Mouse (Mus musculus) spleen, postnatal 14 days (tissue): Measurements from ENCODE around the gene Atp6v0a1.
"Not testable (repeated sequence)": the region's sequence is repeated elsewhere in the genome, so short reads cannot be mapped to it uniquely, and the experiment has no call there.

Experiments
- DNase-seq, 2 experiments: peaks; one replicate each; pipeline ENCODE4 v3.0.0; 2021 to 2022; ENCODE audit warnings: low spot score in 2 of 2

The Atp6v0a1 gene

DNA sequence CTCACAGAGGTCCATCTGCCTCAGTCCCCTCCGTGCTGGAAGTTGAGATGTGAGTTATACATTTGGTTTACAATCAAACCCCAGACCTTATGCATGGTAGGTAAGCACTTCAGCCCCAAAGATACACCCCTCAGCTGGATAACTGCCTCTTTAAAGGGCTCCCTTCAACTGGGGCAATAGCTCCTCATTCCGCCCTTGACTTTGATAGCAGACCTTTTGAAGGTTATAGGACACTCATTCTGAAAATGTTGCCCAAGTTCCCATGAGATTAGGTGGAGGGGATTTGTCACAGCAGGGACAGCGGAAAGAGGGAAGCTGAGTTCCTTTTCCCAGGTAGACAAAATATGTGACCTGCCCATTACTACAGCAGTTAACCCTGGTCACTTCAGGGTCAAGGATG is 28.0 kb upstream of the Atp6v0a1 start:
- DNase-seq: no peak

DNA sequence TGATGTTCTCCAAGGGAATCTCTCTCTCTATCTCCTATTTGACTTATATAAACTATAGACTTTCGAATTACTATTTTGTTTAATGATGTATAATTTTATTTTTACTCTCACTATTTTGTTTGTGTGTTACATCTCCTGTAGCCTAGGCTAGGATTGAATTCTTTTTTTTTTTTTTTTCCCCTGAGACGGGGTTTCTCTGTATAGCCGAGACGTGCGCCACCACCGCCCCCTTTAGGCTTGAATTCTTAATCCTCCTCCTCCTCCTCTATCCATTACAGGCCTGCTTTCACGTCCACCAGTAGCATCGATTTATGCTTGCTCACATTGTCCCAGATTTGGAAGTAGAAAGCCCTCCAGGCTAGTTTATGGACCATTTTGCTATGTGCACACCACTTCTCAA is 27.2 kb upstream of the Atp6v0a1 start:
- DNase-seq: no peak

DNA sequence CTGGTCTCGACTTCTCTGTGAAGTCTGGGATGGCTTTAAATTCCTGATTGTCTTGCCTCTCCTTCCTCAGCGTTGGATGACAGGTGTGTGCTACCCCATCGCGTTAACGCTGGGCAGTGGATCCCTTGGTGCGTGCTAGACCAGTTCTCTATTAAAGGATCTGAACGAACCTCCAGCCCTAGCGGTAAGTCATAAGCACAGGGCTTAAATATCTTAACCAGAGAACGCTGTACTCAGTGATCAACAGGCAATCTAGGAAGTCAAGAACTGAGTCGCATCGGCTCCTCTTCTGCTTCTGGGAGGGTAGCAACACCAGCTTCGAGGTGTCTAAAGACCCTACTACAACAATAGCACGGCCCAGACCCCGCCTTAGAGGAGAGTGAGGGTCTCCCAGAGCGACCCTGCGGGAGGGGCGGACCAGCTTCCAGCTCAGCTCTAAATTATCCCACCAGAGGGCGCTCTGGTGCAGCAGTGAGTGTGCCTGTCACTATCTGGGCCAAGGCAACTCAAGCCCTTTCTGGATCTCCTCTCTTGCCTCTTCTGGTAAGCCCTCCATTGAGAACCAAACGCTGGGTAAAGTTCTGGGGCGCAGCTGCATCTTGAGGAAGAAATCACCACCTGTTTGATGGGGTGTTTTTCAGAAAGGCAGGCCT is 26.0 kb upstream of the Atp6v0a1 start:
- peak; percentile 53 to 79 for DNase-seq

DNA sequence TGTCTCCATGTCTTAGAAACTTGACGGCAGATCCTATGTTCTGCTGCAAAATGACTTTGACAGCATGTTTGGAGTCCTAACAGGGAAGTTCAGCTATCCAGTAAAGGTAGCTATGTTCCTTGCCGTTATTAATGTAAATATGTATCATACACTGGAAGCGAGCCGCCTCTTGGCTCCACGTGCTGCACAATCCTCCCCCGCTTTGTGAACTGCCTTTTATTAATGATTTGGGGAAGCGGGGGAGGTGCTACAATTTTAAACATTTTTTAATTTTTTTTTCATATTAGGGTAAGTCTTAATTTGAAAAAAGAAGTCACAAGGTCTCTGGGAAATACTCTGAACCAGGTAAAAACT is 25.5 kb upstream of the Atp6v0a1 start:
- DNase-seq: no peak

DNA sequence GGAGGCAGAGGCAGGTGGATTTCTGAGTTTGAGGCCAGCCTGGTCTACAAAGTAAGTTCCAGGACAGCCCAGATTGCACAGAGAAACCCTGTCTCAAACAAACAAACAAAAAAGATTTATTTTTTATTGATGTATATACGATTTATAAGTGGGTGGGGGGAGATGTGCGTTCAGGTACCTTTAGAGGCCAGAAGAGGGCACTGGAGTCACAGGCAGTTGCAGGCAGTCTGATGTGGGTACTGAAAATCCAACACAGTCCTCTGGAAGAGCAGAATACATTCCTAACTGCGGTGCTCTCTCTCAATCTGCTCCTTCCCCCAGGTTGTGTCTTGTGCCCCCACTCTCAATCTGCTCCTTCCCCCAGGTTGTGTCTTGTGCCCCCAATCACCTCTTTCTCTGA is 23.6 kb upstream of the Atp6v0a1 start:
- DNase-seq: no peak

DNA sequence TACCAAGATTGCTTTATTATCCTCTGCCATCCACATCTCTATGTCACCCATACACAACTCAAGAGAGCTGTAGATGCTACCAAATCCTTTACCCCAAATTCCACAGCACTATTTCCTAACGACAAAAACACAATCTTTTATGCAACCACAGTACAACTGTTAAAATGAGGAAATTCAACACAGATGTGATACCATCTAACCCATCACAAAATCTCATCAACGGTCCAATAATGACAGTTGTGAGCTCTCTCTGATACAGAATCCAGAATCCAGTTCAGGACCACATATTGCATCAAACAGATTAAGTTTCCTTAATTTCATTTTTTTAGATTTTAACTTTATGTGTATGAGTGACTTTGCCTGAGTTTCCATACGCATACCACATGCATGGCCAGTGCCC is 20.6 kb upstream of the Atp6v0a1 start:
- DNase-seq: no peak

DNA sequence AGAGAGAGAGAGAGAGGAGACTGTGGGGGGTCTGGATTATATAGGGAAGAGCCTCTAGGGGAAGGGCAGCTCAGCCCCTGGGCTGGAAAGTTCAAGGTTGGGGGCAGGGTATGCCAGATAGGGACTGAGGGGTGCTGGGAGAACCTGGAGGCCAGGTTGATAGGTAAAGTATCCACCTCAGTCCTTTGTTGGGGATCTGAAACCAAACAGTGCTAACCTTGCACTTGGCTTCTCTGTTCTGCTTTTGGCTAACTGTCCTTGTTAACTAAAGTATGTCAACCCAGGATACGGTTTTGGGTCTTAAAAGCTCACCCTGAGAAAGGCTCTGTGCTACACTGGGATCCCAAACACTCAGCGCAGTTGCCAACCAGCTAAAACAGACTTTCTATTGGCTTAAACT is 19.6 kb upstream of the Atp6v0a1 start:
- no peak for DNase-seq

DNA sequence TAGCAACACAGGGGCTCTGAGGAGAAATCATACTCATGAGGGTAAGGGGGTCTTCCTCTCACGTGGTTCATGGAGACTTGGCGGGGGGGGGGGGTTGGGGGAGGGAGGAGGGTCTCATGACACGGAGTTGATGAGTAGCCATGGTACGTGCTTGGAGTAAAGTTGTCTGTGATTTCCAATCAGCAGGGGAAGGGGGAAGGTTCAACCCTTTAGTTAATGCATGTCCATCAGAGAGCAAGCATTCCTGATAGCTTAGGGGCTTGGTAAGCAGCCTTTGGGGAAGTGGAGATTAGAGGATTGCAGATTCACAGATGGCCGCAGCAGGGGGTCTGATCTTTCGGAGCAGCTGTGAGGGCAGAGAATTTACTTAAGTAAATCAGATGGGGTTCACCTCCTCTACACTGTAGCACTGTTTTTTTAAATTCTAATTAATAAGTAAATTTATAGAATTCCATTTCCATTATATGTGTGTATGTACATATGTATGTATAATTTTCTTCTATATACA is 18.2 kb upstream of the Atp6v0a1 start:
- DNase-seq: no peak

DNA sequence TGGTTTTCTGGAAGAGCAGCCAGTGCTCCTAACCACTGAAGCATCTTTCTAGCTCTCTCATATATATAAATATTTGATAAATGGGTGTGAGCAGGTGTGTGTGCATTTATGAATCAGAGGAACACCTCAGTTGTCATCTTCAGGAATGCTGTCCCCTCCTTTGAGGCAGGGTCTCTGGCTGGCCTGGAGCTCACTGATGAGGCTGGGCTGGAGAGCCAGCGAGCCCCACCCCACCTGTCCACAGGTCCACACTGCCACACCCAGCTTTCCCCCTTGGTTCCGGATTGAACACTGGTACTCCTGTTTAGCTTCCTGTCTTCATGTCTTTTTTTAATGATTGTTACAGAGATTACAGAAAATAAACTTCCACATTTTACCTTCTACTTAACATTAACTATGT is 15.8 kb upstream of the Atp6v0a1 start:
- DNase-seq: no peak

DNA sequence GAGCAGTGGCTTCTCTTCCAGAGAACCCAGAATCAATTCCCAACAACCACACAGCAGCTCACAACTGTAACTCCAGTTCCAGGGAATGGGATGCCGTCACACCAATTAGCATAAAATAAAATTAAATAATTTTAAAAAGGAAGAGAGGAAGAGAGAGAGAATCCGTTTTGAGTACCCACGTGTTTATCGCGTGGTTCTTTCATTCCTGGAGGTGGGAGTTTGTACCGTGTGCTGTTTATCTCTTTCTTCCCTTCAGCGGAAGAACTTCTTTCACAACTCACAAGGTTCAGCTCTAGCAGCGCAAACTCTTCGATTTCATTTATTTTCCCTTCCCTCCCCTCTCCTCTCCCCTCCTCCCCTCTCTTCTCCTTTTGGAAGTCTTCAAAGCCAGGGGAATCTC is 15.0 kb upstream of the Atp6v0a1 start:
- no peak for DNase-seq

DNA sequence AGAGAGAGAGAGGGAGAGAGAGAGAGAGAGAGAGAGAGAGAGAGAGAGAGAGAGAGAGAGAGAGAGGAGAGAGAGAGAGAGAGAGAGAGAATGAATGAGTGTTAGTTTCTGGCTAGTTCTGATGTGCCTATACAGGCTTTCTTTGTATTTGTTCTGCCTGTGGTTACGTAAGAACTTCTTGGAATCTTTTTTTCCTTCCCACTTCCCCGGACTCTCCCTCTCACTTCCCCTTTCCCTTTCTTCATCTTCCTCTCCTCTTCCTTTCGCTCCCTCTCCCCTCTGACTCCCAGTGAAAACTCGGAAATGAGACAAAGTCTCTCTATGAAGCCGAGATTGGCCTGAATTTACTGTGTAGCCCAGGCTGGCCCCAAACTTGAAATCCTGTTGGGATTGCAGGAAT is 14.6 kb upstream of the Atp6v0a1 start:
- no peak for DNase-seq

DNA sequence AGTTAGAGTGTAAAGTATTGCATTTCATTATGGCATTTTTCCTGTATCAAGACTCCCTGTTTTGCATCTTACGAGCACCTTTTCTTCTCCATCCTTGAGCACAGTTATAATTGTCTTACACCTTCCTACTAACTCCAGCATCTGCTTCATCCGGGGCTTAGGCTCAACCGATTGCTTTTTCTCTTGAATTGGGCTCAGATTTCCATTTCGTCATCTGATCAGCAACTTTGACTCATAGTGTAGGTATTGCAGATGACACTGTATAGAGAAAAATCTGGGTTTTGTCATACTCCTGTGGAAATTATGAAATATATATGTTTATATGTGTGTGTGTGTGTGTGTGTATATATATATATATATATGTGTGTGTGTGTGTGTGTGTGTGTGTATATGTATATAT is 12.8 kb upstream of the Atp6v0a1 start:
- no peak for DNase-seq

DNA sequence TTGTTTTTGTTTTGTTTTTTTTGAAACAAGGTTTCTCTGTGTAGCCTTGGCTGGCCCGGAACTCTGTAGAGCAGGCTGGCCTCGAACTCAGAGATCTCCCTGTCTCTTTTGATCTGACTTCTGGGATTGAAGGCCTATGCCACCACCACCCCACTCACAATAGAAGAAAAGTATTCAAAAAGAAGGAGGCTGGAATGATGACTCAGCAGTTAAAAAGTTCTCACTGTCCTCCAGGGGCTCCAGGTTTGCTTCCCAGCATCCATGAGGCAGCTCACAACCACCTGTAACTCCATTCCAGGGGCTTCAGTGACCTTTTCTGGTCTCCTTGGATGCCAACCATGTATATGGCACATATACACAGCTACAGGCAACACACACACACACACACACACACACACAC is 10.4 kb upstream of the Atp6v0a1 start:
- DNase-seq: no peak

DNA sequence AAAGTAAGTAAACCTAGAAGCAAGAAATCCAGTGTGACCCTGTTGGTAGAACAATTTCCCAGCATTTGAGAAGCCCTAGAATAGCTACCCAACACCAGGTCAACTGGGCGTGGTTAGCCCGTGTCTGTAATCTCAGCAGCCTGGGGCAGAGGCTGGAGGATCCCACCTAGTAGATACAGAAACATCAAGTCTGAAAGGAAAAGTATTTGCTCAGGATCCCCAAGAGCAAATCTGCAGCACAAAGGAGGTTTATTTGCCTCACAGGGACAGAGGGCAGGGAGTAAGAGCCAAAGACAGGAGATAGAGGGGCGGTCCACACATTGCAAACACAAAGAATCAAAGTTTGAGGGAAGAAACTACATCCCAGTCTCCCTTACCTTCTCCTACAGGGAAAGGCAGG is 10.0 kb upstream of the Atp6v0a1 start:
- no peak for DNase-seq

DNA sequence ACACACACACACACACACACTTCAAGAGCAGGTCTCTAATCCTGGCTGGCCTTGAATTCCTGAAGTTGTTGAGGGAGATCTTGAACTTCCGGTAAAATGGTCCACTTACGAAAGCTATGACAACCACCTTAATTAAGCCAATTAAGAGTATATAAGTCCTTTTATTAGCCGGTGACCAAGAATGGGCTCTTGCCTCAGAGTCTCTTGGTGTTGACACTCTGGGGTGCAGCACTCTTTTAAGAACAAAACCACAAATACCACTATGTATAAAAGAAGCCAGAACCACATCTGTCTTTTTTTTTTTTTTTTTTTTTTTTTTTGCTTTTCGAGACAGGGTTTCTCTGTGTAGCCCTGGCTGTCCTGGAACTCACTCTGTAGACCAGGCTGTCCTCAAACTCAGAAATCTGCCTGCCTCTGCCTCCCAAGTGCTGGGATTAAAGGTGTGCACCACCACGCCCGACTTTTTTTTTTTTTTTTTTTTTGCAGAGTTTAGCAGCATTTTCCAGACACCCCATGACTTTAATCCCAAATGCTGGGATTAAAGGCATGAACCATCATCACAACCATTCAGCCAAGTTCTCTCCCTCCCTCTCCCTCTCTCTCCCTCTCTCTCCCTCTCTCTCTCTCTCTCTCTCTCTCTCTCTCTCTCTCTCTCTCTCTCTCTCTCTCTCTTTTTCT is 7.2 kb upstream of the Atp6v0a1 start:
- DNase-seq: not testable (repeated sequence)

DNA sequence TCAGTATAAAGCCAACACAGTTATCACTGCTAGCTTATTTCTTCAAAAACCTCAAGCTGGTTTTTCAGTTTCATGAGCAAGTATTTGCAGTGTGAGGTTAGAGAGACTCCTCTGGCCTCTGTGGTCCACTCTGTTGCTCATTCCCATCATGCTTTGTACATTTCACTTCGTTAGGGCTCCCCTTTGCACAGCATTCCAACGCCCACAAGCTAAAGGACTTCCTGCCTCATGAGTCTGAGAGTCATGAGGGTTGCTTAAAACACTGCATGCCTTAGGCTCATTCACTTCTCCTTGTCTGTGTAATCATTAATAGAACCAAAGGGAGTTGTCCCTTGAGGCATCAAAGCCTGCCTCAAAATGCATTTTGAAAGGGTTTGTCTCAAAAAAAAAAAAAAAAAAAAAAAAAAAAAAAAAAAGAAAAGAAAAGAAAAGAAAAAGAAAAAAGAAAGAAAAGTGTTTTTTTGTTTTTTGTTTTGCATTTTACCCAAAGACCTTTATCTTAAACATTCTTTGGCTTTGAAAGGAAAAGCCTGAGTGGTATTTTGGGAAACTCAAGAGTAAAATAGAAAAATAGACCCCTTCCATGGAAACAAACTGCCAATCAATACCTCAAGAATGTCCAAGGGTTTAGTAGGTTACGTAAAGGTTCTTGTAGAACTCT is 6.1 kb upstream of the Atp6v0a1 start:
- DNase-seq: no peak

DNA sequence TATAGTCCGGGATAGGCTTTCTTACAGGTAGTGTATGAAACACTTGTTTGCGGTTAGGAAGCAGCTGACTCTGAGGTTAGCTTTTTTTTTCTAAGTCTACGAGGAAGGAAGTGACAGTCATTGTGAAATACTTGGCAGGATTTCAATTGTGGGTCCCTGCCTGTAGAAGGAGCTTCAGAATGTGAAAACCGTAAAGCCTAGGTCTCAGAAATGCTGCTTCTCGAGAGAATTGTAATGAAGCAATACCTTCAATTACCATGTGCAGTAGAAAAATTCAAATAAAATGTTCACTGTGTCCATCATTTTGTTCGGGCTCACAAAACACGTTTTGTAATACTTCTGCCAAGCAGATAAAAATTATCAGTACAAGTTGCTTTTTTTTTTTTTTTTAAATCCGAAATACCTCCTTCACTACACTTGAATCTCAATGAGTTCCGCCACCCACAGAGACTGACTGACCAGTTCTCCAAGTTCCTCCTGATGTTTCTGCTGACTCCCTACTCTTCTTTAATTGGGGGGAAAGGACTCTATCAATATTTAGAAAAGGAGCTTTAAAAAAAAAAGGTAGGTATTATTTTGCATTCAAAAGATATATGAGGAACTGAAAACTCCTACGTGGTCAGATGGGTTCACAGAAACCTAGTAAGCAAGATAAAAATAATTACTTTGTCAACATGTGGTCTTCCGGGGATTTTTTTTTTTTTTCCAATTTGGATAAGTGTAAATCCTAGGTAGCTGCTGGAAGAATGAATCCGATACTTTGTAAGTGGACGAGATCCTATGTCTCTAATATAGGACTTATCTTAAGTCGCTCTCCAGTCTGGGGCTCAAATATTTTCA is 826 bp upstream of the Atp6v0a1 start:
- DNase-seq: no peak

DNA sequence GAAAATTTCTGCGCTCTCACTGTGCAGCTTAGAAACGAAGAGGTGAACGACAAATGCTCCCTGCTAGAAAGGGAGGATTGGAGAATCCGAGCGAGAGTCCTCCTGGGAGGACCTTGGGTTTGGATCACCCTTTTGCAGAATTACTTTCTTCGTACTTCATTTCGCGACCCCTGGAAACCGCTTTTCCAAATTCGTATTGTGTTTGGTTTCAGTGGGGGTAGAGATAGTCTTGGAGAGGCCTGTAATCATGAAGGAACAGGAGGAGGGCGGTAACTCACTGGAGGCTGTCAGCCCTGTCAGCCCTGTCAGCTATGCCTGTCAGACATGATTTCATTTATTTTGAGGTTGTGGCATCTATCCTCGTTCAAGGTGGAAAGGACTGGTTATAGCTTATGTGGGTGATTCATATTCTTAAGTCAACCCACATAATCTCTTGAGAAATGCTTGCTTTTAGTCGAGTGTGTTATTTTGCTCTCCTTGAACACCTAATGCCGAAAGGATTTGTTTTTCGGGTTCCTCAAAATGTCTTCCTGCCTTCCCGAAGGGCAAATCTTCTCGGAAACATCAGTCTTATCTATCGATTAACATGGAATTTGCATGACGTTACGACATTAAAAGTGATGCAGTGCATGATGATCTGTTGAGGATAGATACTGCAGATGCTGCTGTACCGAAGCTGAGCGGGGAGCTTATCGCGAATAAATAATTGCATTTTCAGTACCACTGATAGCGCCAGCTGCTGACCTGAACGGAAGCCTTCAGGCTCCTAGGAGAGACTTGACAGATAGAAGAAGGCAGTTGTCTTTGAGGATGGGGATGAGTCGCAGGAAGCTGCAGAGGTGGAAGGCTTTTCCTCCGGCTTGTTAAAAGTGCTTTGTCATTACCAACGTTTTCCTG is 884 bp downstream of the Atp6v0a1 start:
- peak in 1 of 2 experiments; percentile 12 for DNase-seq

DNA sequence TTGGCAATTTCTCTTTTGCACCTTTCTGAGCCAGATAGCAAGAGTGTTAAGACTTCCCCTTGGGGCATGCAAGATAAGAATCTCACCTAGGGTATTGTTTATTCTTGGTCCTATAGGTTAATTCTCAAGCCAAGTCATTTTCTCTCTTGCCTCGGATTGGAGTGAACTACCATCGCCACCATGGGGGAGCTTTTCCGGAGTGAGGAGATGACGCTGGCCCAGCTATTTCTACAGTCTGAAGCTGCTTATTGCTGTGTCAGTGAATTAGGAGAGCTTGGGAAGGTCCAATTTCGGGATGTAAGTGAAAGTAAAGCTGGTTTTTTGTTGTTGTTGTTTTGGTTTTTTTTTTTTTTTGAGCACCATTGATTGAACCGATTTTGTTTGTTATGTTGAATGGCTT is 2.4 kb downstream of the Atp6v0a1 start:
- DNase-seq: no peak

DNA sequence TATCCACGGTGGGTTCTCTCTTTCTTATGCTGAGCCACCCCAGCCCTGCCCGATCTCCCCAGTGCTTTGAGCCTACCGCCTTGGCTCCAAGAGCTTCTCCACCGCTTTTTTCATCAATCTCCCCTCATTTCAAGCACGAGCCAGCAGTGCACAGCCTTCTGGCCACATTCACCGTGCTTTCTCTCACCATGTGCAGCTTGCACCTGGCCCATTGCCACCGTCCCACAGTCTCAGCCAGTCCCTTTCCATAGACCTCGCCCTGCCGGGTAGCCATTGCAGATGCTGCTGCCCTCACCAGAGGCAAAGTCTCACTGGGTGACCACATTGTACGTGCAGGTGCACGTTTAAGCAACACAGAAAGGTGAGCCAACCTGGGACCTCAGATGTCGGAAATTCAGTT is 14.1 kb downstream of the Atp6v0a1 start:
- no peak for DNase-seq

DNA sequence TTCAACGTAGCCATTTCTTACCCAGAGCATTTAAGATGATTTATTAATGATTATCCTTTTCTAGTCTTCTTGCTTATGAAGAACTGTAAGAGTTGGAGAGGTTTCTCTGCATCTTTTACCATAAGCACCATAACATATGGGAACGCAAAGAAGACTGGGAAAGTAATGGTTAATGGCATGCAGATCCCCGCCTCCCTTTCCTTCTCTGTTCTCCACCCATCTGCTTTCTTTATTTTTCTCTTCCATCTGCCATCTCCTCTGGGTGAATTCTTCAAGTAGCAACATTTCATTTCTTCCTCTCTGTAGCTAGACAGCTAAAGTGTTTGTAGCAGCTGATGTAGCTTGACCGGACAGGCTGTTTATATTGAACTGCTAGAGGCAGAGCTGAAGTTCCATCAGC is 14.7 kb downstream of the Atp6v0a1 start:
- no peak for DNase-seq
